Mouse (Mus musculus): ENCODE measurements at regions not wholly inside any gene's neighbourhood (a gene's known extent, or its start where the extent isn't known, plus 50 kb on each side); places are given as distances from the start of the nearest gene placed in this dataset.
A peak's percentile ranks its signal among the peaks of the same experiment; 100 is the strongest.

DNA sequence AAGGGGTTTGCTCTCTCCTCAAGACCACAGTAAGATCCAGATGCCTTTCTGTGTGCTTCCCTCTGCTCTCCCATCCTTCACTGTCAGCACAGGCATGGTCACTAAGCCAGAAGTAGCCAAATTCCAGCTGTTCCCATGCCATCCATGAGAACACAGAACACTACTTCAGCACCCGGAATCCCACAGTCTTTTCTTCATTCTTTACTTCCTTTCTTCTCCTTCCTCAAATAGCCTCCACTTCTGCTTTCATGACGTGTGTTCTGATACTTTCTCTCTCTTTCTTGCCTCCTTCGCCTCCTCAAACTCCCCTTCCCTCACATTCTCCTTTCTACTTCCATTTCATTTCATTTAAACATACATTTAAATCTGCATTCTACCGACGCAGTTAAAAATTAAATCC, 602.1 kb upstream of the Klf4 start:
- H3K4me2 ChIP-seq (ENCODE audit: low read length) = no peak overlapping the region
- no peak overlapping the region for H3K9ac ChIP-seq (ENCODE audit: low read length)
- ATAC-seq (ENCODE audit: insufficient number of reproducible peaks, insufficient read depth, low FRiP score, low read depth) = no peak
- H3K27ac ChIP-seq (replicated peaks in 1 of 2; ENCODE audit: control insufficient read depth in 1 of 2, insufficient read depth in 1 of 2, low read depth in 2 of 2, low read length in 2 of 2) = no peak overlapping the region
- no peaks in the 10 kb centered on the region for H3K27me3 ChIP-seq (ENCODE audit: control insufficient read depth, insufficient read depth, low read length)
- H3K9me3 ChIP-seq (ENCODE audit: control insufficient read depth, low read length) = no peaks in the 10 kb centered on the region
- H3K36me3 ChIP-seq (ENCODE audit: control insufficient read depth, insufficient read depth, low read length) = no peaks in the 10 kb centered on the region
- 89% methylated on average over 5 of the region's 5 CpGs for WGBS
- no peak overlapping the region for H3K4me3 ChIP-seq (ENCODE audit: control insufficient read depth in 1 of 2, insufficient read depth in 1 of 2, low read depth in 1 of 2, low read length in 2 of 2)
- no peaks in the 10 kb centered on the region for H3K4me1 ChIP-seq (ENCODE audit: control insufficient read depth in 2 of 2, insufficient read depth in 2 of 2, low read length in 2 of 2)

DNA sequence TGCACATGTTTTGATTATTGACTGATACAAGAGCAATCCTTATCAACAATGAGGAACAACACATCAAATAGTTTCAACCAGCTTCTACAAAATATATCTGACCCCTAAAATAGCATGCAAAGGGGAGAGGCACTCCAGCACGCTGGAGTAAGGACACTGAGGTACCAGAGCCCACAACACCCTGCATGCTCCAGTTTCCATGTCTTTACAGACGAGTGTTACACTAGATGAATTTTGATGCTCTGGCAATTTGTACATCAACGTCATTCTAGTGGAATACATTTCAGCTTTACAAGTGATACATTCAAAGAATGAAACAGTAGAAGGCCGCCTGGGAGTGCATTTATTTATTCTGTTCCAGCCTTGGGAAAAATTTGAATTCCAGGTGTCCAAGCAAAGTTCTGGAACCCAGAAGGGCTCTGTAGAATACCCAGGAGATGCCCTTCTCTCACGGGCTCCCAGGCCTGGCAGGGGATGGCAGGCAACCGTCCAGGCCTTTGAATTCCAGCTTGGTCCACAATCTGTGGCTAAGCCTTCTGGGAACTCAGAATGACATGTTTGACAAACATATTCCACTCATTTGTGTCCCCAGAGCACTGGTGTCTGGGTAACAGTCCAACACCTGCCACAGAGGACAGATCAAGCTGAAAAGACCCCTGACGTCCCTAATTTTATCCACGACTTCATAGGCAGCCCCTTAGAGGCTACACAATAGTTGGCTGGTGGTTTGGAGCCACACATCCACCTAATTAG, 595.6 kb upstream of the Klf4 start:
- H3K4me3 ChIP-seq (ENCODE audit: control insufficient read depth in 1 of 2, insufficient read depth in 1 of 2, low read depth in 1 of 2, low read length in 2 of 2) = no peak overlapping the region
- no peak overlapping the region for H3K4me2 ChIP-seq (ENCODE audit: low read length)
- no peak for ATAC-seq (ENCODE audit: insufficient number of reproducible peaks, insufficient read depth, low FRiP score, low read depth)
- no peaks in the 10 kb centered on the region for H3K27me3 ChIP-seq (ENCODE audit: control insufficient read depth, insufficient read depth, low read length)
- H3K36me3 ChIP-seq (ENCODE audit: control insufficient read depth, insufficient read depth, low read length) = no peaks in the 10 kb centered on the region
- no peak overlapping the region for H3K9ac ChIP-seq (ENCODE audit: low read length)
- H3K27ac ChIP-seq (replicated peaks in 1 of 2; ENCODE audit: control insufficient read depth in 1 of 2, insufficient read depth in 1 of 2, low read depth in 2 of 2, low read length in 2 of 2) = no peak overlapping the region
- peaks cover 4 to 6% of the 10 kb centered on the region in 2 experiments; a peak in 3 of 4 replicates for H3K4me1 ChIP-seq (ENCODE audit: control insufficient read depth in 2 of 2, insufficient read depth in 2 of 2, low read length in 2 of 2)
- WGBS = 59% methylated on average over 8 of the region's 8 CpGs
- H3K9me3 ChIP-seq (ENCODE audit: control insufficient read depth, low read length) = no peaks in the 10 kb centered on the region

DNA sequence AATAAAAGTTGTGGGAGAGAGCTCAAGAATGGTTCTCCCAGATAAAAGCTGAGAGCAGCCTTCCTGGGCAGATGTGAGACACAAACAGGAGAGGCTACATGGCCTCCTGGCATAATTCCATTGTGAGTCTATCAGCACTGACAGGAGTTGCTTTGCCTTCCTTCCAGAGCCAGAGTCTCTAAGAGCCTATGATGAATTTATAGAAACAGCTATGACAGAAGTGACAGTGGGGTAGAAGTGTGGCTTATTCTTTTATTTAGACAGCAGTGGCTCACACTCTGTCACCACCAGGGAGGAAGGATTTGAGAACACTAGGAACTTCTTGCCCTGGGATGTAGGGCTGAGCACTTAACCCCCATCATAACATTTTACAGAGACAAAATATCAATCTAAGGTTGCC, 592.2 kb upstream of the Klf4 start:
- Histone ChIP-seq H3K36me3 (ENCODE audit: control insufficient read depth, insufficient read depth, low read length) (no peaks in the 10 kb centered on the region), H3K4me3 (ENCODE audit: control insufficient read depth in 1 of 2, insufficient read depth in 1 of 2, low read depth in 1 of 2, low read length in 2 of 2) (no peak overlapping the region), H3K27me3 (ENCODE audit: control insufficient read depth, insufficient read depth, low read length) (no peaks in the 10 kb centered on the region), H3K9ac (ENCODE audit: low read length) (no peak overlapping the region), H3K9me3 (ENCODE audit: control insufficient read depth, low read length) (no peaks in the 10 kb centered on the region), H3K4me1 (ENCODE audit: control insufficient read depth in 2 of 2, insufficient read depth in 2 of 2, low read length in 2 of 2) (peaks cover 6 to 10% of the 10 kb centered on the region in 2 experiments), H3K4me2 (ENCODE audit: low read length) (no peak overlapping the region), H3K27ac (replicated peaks in 1 of 2; ENCODE audit: control insufficient read depth in 1 of 2, insufficient read depth in 1 of 2, low read depth in 2 of 2, low read length in 2 of 2) (peak overlapping the region in 1 of 2 experiments; percentile 72; a peak in 3 of 4 replicates)
- ATAC-seq (ENCODE audit: insufficient number of reproducible peaks, insufficient read depth, low FRiP score, low read depth) = peak; percentile 71

DNA sequence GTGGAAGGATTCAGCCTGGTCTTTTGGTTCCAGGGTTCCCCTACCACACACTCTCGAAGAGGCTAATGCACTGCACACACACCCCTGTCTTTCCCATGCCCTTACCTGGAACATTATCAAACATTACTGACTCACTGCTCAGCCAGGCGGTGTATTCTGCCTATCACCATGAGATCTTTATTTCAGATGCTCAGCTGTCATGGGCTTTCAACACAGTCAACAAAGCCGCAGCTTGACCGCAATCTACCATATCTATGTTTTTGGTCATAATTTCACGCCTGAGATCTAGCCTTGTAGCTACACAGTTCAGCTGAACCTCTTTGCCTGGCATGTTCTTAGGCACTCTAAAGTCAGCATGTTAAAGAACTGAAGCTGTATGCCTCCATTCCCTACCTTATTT, 589.9 kb upstream of the Klf4 start:
- Histone ChIP-seq H3K4me1 (ENCODE audit: control insufficient read depth in 2 of 2, insufficient read depth in 2 of 2, low read length in 2 of 2) (peaks cover 2 to 10% of the 10 kb centered on the region in 2 experiments; a peak in 3 of 4 replicates), H3K4me2 (ENCODE audit: low read length) (no peak overlapping the region), H3K9me3 (ENCODE audit: control insufficient read depth, low read length) (no peaks in the 10 kb centered on the region), H3K27ac (replicated peaks in 1 of 2; ENCODE audit: control insufficient read depth in 1 of 2, insufficient read depth in 1 of 2, low read depth in 2 of 2, low read length in 2 of 2) (no peak overlapping the region), H3K27me3 (ENCODE audit: control insufficient read depth, insufficient read depth, low read length) (no peaks in the 10 kb centered on the region), H3K36me3 (ENCODE audit: control insufficient read depth, insufficient read depth, low read length) (no peaks in the 10 kb centered on the region), H3K4me3 (ENCODE audit: control insufficient read depth in 1 of 2, insufficient read depth in 1 of 2, low read depth in 1 of 2, low read length in 2 of 2) (no peak overlapping the region), H3K9ac (ENCODE audit: low read length) (no peak overlapping the region)
- 89% methylated on average over 5 of the region's 5 CpGs for WGBS
- no peak for ATAC-seq (ENCODE audit: insufficient number of reproducible peaks, insufficient read depth, low FRiP score, low read depth)

GRCm38 (mm10) chr4:56121664-56122063, 589.4 kb upstream of the Klf4 start:
- no peaks in the 10 kb centered on the region for H3K27me3 ChIP-seq (ENCODE audit: control insufficient read depth, insufficient read depth, low read length)
- H3K4me2 ChIP-seq (ENCODE audit: low read length) = no peak overlapping the region
- peaks cover 2 to 10% of the 10 kb centered on the region in 2 experiments; a peak in 3 of 4 replicates for H3K4me1 ChIP-seq (ENCODE audit: control insufficient read depth in 2 of 2, insufficient read depth in 2 of 2, low read length in 2 of 2)
- ATAC-seq (ENCODE audit: insufficient number of reproducible peaks, insufficient read depth, low FRiP score, low read depth) = no peak
- H3K9ac ChIP-seq (ENCODE audit: low read length) = no peak overlapping the region
- H3K36me3 ChIP-seq (ENCODE audit: control insufficient read depth, insufficient read depth, low read length) = no peaks in the 10 kb centered on the region
- H3K4me3 ChIP-seq (ENCODE audit: control insufficient read depth in 1 of 2, insufficient read depth in 1 of 2, low read depth in 1 of 2, low read length in 2 of 2) = no peak overlapping the region
- 0 out of 4 replicates have a peak overlapping the region, but pooled peaks of 1 of the 2 experiments have one; percentile 8 for H3K27ac ChIP-seq (replicated peaks in 1 of 2; ENCODE audit: control insufficient read depth in 1 of 2, insufficient read depth in 1 of 2, low read depth in 2 of 2, low read length in 2 of 2)
- H3K9me3 ChIP-seq (ENCODE audit: control insufficient read depth, low read length) = no peaks in the 10 kb centered on the region
- 80% methylated on average over 5 of the region's 5 CpGs for WGBS

DNA sequence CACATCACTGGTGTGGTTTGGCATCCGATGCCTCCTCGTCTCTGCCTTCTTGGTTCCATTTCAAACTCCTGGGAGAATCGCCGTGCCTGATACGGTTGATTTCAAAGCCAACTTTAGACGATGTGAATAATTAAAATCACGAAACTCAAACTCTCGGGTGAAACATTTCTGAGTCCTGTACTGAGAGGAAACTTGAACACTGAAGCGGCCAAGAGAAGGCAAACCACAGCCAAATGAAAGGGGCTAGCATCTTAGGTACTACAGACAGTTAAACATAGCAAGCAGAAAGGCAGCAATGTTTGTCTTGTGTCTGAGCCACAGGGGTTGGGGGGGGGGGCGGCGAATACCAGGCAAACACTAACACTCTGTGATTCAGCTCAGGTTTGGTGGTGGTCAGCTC, 588.1 kb upstream of the Klf4 start:
- WGBS = 82% methylated on average over 11 of the region's 11 CpGs
- ATAC-seq (ENCODE audit: insufficient number of reproducible peaks, insufficient read depth, low FRiP score, low read depth) = no peak
- Histone ChIP-seq H3K4me1 (ENCODE audit: control insufficient read depth in 2 of 2, insufficient read depth in 2 of 2, low read length in 2 of 2) (peaks cover 2 to 10% of the 10 kb centered on the region in 2 experiments; a peak in 3 of 4 replicates), H3K9ac (ENCODE audit: low read length) (no peak overlapping the region), H3K4me3 (ENCODE audit: control insufficient read depth in 1 of 2, insufficient read depth in 1 of 2, low read depth in 1 of 2, low read length in 2 of 2) (no peak overlapping the region), H3K4me2 (ENCODE audit: low read length) (no peak overlapping the region), H3K9me3 (ENCODE audit: control insufficient read depth, low read length) (no peaks in the 10 kb centered on the region), H3K36me3 (ENCODE audit: control insufficient read depth, insufficient read depth, low read length) (no peaks in the 10 kb centered on the region), H3K27me3 (ENCODE audit: control insufficient read depth, insufficient read depth, low read length) (no peaks in the 10 kb centered on the region), H3K27ac (replicated peaks in 1 of 2; ENCODE audit: control insufficient read depth in 1 of 2, insufficient read depth in 1 of 2, low read depth in 2 of 2, low read length in 2 of 2) (no peak overlapping the region)

GRCm38 (mm10) chr4:56113701-56114196, 581.5 kb upstream of the Klf4 start:
- peak overlapping the region; percentile 49 for H3K9ac ChIP-seq (ENCODE audit: low read length)
- H3K9me3 ChIP-seq (ENCODE audit: control insufficient read depth, low read length) = no peaks in the 10 kb centered on the region

More at GRCm38 (mm10) chr4:56113701-56114196, 581.5 kb upstream of the Klf4 start:
- Histone ChIP-seq H3K4me2 (ENCODE audit: low read length) (peak overlapping the region; percentile 50), H3K4me1 (ENCODE audit: control insufficient read depth in 2 of 2, insufficient read depth in 2 of 2, low read length in 2 of 2) (peaks cover 10 to 14% of the 10 kb centered on the region in 2 experiments; a peak in 3 of 4 replicates), H3K27me3 (ENCODE audit: control insufficient read depth, insufficient read depth, low read length) (no peaks in the 10 kb centered on the region), H3K36me3 (ENCODE audit: control insufficient read depth, insufficient read depth, low read length) (no peaks in the 10 kb centered on the region), H3K27ac (replicated peaks in 1 of 2; ENCODE audit: control insufficient read depth in 1 of 2, insufficient read depth in 1 of 2, low read depth in 2 of 2, low read length in 2 of 2) (peak overlapping the region; percentile 84 to 87), H3K4me3 (ENCODE audit: control insufficient read depth in 1 of 2, insufficient read depth in 1 of 2, low read depth in 1 of 2, low read length in 2 of 2) (peak overlapping the region; percentile 2 to 19; a peak in 3 of 4 replicates)
- WGBS = 10% methylated on average over 10 of the region's 10 CpGs
- peak; percentile 92 for ATAC-seq (ENCODE audit: insufficient number of reproducible peaks, insufficient read depth, low FRiP score, low read depth)
